In genomic region chr14:121059266-121059665, GRCm38 (mm10) we compare ENCODE assay signal across 8 mouse cellular contexts. TPM values are rescaled to one million over a fixed set of nuclear protein-coding genes. Genes with fewer than 3 reads are reported as not detected.
DNase-seq lines count a peak whose midpoint lies in the region; ATAC-seq lines count a peak whose summit lies in the region.
"Had no signal": no experiment of that assay in that cellular context is flagged by ENCODE, and none has a peak within 500 bp of the region (broad histone marks: within the 10 kb centered on the region; RNA-seq: fewer than 3 reads in every experiment).

No protein-coding gene starts in this region.

- H3K27me3 ChIP-seq in hindbrain, embryonic 13.5 days = no peaks in the 10 kb centered on the region
- H3K27me3 ChIP-seq: liver, embryonic 13.5 days had no signal

- no peaks in the 10 kb centered on the region for H3K36me3 ChIP-seq in hindbrain, embryonic 13.5 days
- H3K36me3 ChIP-seq: liver, embryonic 13.5 days had no signal

- 24% methylated on average over 10 of the region's 10 CpGs for WGBS in hindbrain, embryonic 13.5 days

- no peak overlapping the region for H3K4me3 ChIP-seq in hindbrain, embryonic 13.5 days
- H3K4me3 ChIP-seq: liver, embryonic 13.5 days had no signal

- no peak for ATAC-seq in hindbrain, embryonic 13.5 days (ENCODE audit: low FRiP score)

- H3K4me2 ChIP-seq in hindbrain, embryonic 13.5 days = no peak overlapping the region
- H3K4me2 ChIP-seq: liver, embryonic 13.5 days had no signal

- no peaks in the 10 kb centered on the region for H3K9me3 ChIP-seq in hindbrain, embryonic 13.5 days
- H3K9me3 ChIP-seq: liver, embryonic 13.5 days had no signal

- peaks cover 42% of the 10 kb centered on the region for H3K4me1 ChIP-seq in hindbrain, embryonic 13.5 days (replicated peaks)

- no peak overlapping the region for H3K9ac ChIP-seq in hindbrain, embryonic 13.5 days
- H3K9ac ChIP-seq: liver, embryonic 13.5 days had no signal

- DNase-seq in MN1 (ENCODE audit: low spot score) (peak; percentile 89), adipocyte (ENCODE audit: low spot score) (peak; percentile 83)
- DNase-seq in gastrocnemius, adult 18-20 months (ENCODE audit: low spot score) = peak; percentile 81
- peak; percentile 24 for DNase-seq in ovary, postnatal 14 days (ENCODE audit: low spot score)
- no peak for DNase-seq in thymus, postnatal 4 days
- no peak for DNase-seq in natural killer cell, adult 2 months (ENCODE audit: low spot score in 2 of 2)
- DNase-seq: liver, embryonic 13.5 days had no signal

- H3K27ac ChIP-seq in hindbrain, embryonic 13.5 days = 0 out of 2 replicates have a peak overlapping the region, but pooled peaks have one; percentile 9
- H3K27ac ChIP-seq: liver, embryonic 13.5 days had no signal

RNA-seq across cellular contexts. Expression of gene Farp1, which starts 24.3 kb away (rescaled TPM):
- total RNA-seq in gastrocnemius, adult 18-20 months (2021) = 1 to 10 TPM; 5.3 to 6.1 TPM
- polyA plus RNA-seq in hindbrain, embryonic 13.5 days (2015; fragmentation: Nextera tagmentation; extraction: Ambion mirVana) = 23.3 and 24.8 TPM in 2 replicates

Comparison
In these comparisons a context has a peak if more than half of its experiments do, and no peak if none do; other contexts are left out.
1. DNase-seq: peak in MN1 (single experiment), adipocyte (single experiment), gastrocnemius, adult 18-20 months (single experiment) and ovary, postnatal 14 days (single experiment); none in thymus, postnatal 4 days (single experiment) and natural killer cell, adult 2 months (0 of 2).